Mouse (Mus musculus) c-Kit-positive CD71-negative TER-119-negative erythroid progenitor cells, embryonic 14.5 days (primary cell): ENCODE results near the gene Phactr1.
A peak's percentile ranks its signal among the peaks of the same experiment; 100 is the strongest.

Source experiments
- DNase-seq: peaks from one replicate; pipeline ENCODE4 v3.0.0-alpha.2; 2013; ENCODE audit warnings: low read depth

Phactr1 gene

GRCm38 (mm10) chr13:43130161-43130560 is 449.7 kb downstream of the Phactr1 start:
- DNase-seq: no peak

- no peak for DNase-seq
These were observed 451.3 kb downstream of the Phactr1 start for GRCm38 (mm10) chr13:43131741-43132191.

GRCm38 (mm10) chr13:43132859-43133258 is 452.4 kb downstream of the Phactr1 start:
- DNase-seq: no peak

- no peak for DNase-seq
These were observed 453.0 kb downstream of the Phactr1 start for GRCm38 (mm10) chr13:43133400-43133799.

GRCm38 (mm10) chr13:43134468-43134867 is 454.0 kb downstream of the Phactr1 start:
- no peak for DNase-seq

- DNase-seq: no peak
These were observed 464.4 kb downstream of the Phactr1 start for GRCm38 (mm10) chr13:43144720-43145418.

GRCm38 (mm10) chr13:43146515-43147258 is 466.3 kb downstream of the Phactr1 start:
- DNase-seq: no peak

GRCm38 (mm10) chr13:43148692-43149091 is 468.3 kb downstream of the Phactr1 start:
- DNase-seq: no peak

GRCm38 (mm10) chr13:43149661-43150060 is 469.2 kb downstream of the Phactr1 start:
- no peak for DNase-seq

GRCm38 (mm10) chr13:43152005-43152520 is 471.6 kb downstream of the Phactr1 start:
- no peak for DNase-seq

- no peak for DNase-seq
These were observed 476.9 kb downstream of the Phactr1 start for GRCm38 (mm10) chr13:43157370-43157769.

- no peak for DNase-seq
These were observed 477.9 kb downstream of the Phactr1 start for GRCm38 (mm10) chr13:43158281-43158680.

GRCm38 (mm10) chr13:43159429-43159828 is 479.0 kb downstream of the Phactr1 start:
- DNase-seq: no peak

GRCm38 (mm10) chr13:43167721-43168120 is 487.3 kb downstream of the Phactr1 start:
- no peak for DNase-seq

GRCm38 (mm10) chr13:43171020-43171710 is 490.7 kb downstream of the Phactr1 start, which contains the start of gene Tbc1d7:
TSS of gene Tbc1d7 (minus strand) at chr13:43171501.
- DNase-seq: peak; percentile 96

- DNase-seq: no peak
These were observed 491.8 kb downstream of the Phactr1 start for GRCm38 (mm10) chr13:43172036-43172713.

- DNase-seq: no peak
These were observed 492.8 kb downstream of the Phactr1 start for GRCm38 (mm10) chr13:43173262-43173661.

GRCm38 (mm10) chr13:43176676-43177075 is 496.3 kb downstream of the Phactr1 start:
- no peak for DNase-seq

- no peak for DNase-seq
These were observed 496.9 kb downstream of the Phactr1 start for GRCm38 (mm10) chr13:43177317-43177716.

GRCm38 (mm10) chr13:43181104-43181503 is 500.7 kb downstream of the Phactr1 start:
- DNase-seq: no peak

- DNase-seq: peak; percentile 93
These were observed 502.2 kb downstream of the Phactr1 start for GRCm38 (mm10) chr13:43182465-43183201.
